In the genomic region with DNA sequence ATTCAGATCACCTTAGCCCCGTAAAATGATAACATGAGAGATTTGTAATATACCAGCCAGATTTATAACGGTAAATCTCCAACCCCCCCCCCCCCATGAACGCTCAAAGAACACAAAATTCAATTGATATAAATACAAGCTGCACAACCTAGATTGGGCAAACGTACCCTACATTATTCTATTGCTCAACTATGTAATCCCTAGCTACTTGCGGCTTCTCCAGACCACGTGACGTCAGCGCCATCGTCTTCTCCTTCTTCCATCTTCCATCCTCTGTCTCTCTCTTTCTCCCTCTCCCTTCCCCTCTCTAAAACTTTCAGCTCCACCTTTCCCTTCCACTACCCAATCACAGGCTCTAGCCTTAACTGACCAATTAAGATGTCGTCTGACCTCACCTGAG, we compare ENCODE assay signal across 16 mouse cellular contexts. TPM values are rescaled to one million over a fixed set of nuclear protein-coding genes. Genes with fewer than 3 reads are reported as not detected.
"Had no signal": no experiment of that assay in that cellular context is flagged by ENCODE, and none has a peak within 500 bp of the region (broad histone marks: within the 10 kb centered on the region; RNA-seq: fewer than 3 reads in every experiment).

No protein-coding gene starts in this region.

- H3K4me3 ChIP-seq: neural tube, embryonic 13.5 days; neural tube, embryonic 15.5 days; stomach, embryonic 15.5 days had no signal

- H3K36me3 ChIP-seq: neural tube, embryonic 13.5 days; neural tube, embryonic 15.5 days; stomach, embryonic 15.5 days had no signal

- H3K27me3 ChIP-seq: neural tube, embryonic 13.5 days; neural tube, embryonic 15.5 days; stomach, embryonic 15.5 days had no signal

- DNase-seq: retina, postnatal 1 day; right cerebral cortex, adult 18-20 months; right cerebral cortex, postnatal 14 days; right cerebral cortex, postnatal 25 days; right cerebral cortex, postnatal 4 days; spleen, adult 18-20 months; thymus, adult 18-20 months; thymus, adult 2 months; thymus, postnatal 14 days; thymus, postnatal 25 days; thymus, postnatal 36 days; thymus, postnatal 4 days had no signal

RNA-seq across cellular contexts. Expression of gene Rgs16, which starts 38.1 kb away (rescaled TPM):
- total RNA-seq: neutrophil, adult 5-6 weeks had no signal
